Mouse (Mus musculus) lung, adult 2 months (tissue): ENCODE measurements around the gene Plpp4. TPM values are rescaled to one million over a fixed set of nuclear protein-coding genes. Genes with fewer than 3 reads are reported as not detected.

ENCODE experiments used
- DNase-seq: peaks from one replicate; pipeline ENCODE4 v3.0.0; 2022
- H3K4me1 ChIP-seq: fragments of 200-500 bp; 2 replicates; pipeline ENCODE4 v1.6.1; 2011; ENCODE audit warnings: low read length; ENCODE audit not compliant: control insufficient read depth, insufficient read depth
- H3K4me3 ChIP-seq: fragments of 200-500 bp; replicated peaks from 2 replicates; pipeline ENCODE3; 2011; ENCODE audit warnings: low read depth, mild to moderate bottlenecking, control low read depth, low read length; ENCODE audit errors: extremely low read depth
- CTCF ChIP-seq: fragments of 200-500 bp; IDR thresholded peaks from 2 replicates; pipeline ENCODE4 v1.5.1; 2011; ENCODE audit warnings: mild to moderate bottlenecking, low read length, control low read depth; ENCODE audit not compliant: insufficient read depth
- POLR2A ChIP-seq: fragments of 200-500 bp; IDR thresholded peaks from 2 replicates; pipeline ENCODE4 v1.6.1; 2011; ENCODE audit warnings: low read depth, mild to moderate bottlenecking, control low read depth, low read length, borderline replicate concordance; ENCODE audit errors: extremely low read depth
- WGBS: fragments of 180-500 bp; shearing (Covaris S2); methylation state at CpG from one replicate; pipeline ENCODE4 v1.1.7; 2018; 5-methylcytosine and 5-hydroxymethylcytosine counted together
- polyA plus RNA-seq: library from polyadenylated mRNA; depleted of rRNA; stranded (reverse); fragments of >200 nt; gene quantifications from 2 replicates; pipeline ENCODE4 v1.2.3, GENCODE M21; 2012

Plpp4 gene
- polyA plus RNA-seq, 1 experiment: not detected

- 85% methylated on average over 6 of the region's 6 CpGs for WGBS
- no peak for DNase-seq
- no peak for TF ChIP-seq CTCF
- TF ChIP-seq POLR2A: no peak
- Histone ChIP-seq H3K4me3 (no peak overlapping the region), H3K4me1 (no peaks in the 10 kb centered on the region)
These were observed 1.4 kb upstream of the Plpp4 start for GRCm38 (mm10) chr7:129255406-129255805.

GRCm38 (mm10) chr7:129257374-129258018 lies 665 bp downstream of the Plpp4 start:
- DNase-seq: no peak
- TF ChIP-seq CTCF (no peak), POLR2A (no peak)
- 17% methylated on average over 13 of the region's 13 CpGs for WGBS
- no peak overlapping the region for H3K4me3 ChIP-seq
- H3K4me1 ChIP-seq: no peaks in the 10 kb centered on the region

GRCm38 (mm10) chr7:129258331-129258730 lies 1.5 kb downstream of the Plpp4 start:
- 82% methylated on average over 7 of the region's 7 CpGs for WGBS
- Histone ChIP-seq H3K4me3 (no peak overlapping the region), H3K4me1 (no peaks in the 10 kb centered on the region)
- no peak for TF ChIP-seq CTCF
- no peak for TF ChIP-seq POLR2A
- no peak for DNase-seq

- TF ChIP-seq CTCF (no peak), POLR2A (no peak)
- DNase-seq: no peak
- 59% methylated on average over 6 of the region's 6 CpGs for WGBS
- H3K4me1 ChIP-seq: no peaks in the 10 kb centered on the region
- H3K4me3 ChIP-seq: no peak overlapping the region
These were observed 2.4 kb downstream of the Plpp4 start for GRCm38 (mm10) chr7:129259195-129259594.

GRCm38 (mm10) chr7:129273867-129274266 lies 17.0 kb downstream of the Plpp4 start:
- H3K4me1 ChIP-seq: no peaks in the 10 kb centered on the region
- TF ChIP-seq CTCF (no peak), POLR2A (no peak)
- no peak overlapping the region for H3K4me3 ChIP-seq
- no peak for DNase-seq
- WGBS: 98% methylated on average over 4 of the region's 4 CpGs

GRCm38 (mm10) chr7:129274726-129275125 lies 17.9 kb downstream of the Plpp4 start:
- TF ChIP-seq CTCF: no peak
- no peak for TF ChIP-seq POLR2A
- 83% methylated on average over 5 of the region's 5 CpGs for WGBS
- H3K4me3 ChIP-seq: no peak overlapping the region
- no peaks in the 10 kb centered on the region for H3K4me1 ChIP-seq
- no peak for DNase-seq

- TF ChIP-seq POLR2A (no peak), CTCF (no peak)
- no peaks in the 10 kb centered on the region for H3K4me1 ChIP-seq
- WGBS: 85% methylated on average over 5 of the region's 5 CpGs
- DNase-seq: no peak
- no peak overlapping the region for H3K4me3 ChIP-seq
These were observed 20.9 kb downstream of the Plpp4 start for GRCm38 (mm10) chr7:129277751-129278150.

- TF ChIP-seq CTCF: no peak
- no peak for TF ChIP-seq POLR2A
- no peak for DNase-seq
- Histone ChIP-seq H3K4me3 (no peak overlapping the region), H3K4me1 (no peaks in the 10 kb centered on the region)
- 89% methylated on average over 4 of the region's 4 CpGs for WGBS
These were observed 22.0 kb downstream of the Plpp4 start for GRCm38 (mm10) chr7:129278801-129279200.

GRCm38 (mm10) chr7:129279261-129279660 lies 22.4 kb downstream of the Plpp4 start:
- Histone ChIP-seq H3K4me3 (no peak overlapping the region), H3K4me1 (no peaks in the 10 kb centered on the region)
- DNase-seq: no peak
- no peak for TF ChIP-seq POLR2A
- no peak for TF ChIP-seq CTCF
- WGBS: 63% methylated on average over 4 of the region's 4 CpGs

- Histone ChIP-seq H3K4me3 (no peak overlapping the region), H3K4me1 (no peaks in the 10 kb centered on the region)
- TF ChIP-seq POLR2A: no peak
- no peak for TF ChIP-seq CTCF
- WGBS: 86% methylated on average over 4 of the region's 4 CpGs
- DNase-seq: no peak
These were observed 25.1 kb downstream of the Plpp4 start for GRCm38 (mm10) chr7:129281966-129282365.
